Mouse (Mus musculus) effector memory CD4-positive, alpha-beta T cell, adult 5 months (primary cell): ENCODE data around the gene Olfr205. TPM values are rescaled to one million over a fixed set of nuclear protein-coding genes. Genes with fewer than 3 reads are reported as not detected.

Experiments used
- polyA plus RNA-seq: library from polyadenylated mRNA; unstranded; fragments of 100-300 nt; shearing (Covaris generic); gene quantifications from one replicate; pipeline ENCODE4 v1.2.1, GENCODE M21; 2017

Olfr205 gene
- not detected for polyA plus RNA-seq

DNA sequence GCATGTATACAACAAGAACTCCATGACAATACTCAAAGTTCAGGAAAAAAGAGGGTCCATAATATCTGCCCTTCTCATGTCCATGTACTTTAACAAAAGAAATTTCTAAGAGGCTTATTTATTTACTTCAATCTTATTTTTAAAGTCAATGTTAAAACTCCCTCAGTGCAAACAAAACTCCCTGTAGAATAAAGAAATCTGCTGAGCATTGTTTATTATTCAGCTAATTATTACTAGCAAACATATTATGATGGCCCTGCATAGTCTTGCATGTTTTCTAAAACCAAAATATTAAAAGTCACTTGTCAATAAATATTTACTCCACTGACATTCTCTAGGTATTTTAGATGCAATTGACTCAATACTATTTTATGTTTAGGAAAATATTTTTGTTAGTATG lies at the start of gene Olfr205:
TSS of gene Olfr205 (minus strand) at position 101 of the 400 bp plus-strand sequence.

DNA sequence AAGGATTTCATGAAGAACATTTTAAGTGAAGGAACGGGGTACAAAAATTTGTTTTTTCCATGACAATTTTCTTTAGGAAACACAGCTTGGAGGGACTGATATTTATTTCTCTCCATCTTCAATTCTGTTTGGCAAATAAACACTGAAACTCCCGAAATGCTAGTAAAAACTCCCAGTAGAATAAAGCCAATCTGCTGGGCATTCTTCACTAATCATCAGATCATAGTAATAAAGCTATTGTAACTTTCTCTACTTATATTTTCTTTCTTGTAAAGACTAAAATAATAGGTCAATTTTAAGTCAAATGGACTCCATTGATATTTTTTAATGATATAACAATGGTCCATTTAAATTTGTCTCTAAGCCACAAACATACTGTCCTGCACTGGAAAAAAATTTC lies 33.0 kb upstream of the Olfr205 start, which contains the start of gene Olfr209:
TSS of gene Olfr209 (minus strand) at position 101 of the 400 bp plus-strand sequence.

DNA sequence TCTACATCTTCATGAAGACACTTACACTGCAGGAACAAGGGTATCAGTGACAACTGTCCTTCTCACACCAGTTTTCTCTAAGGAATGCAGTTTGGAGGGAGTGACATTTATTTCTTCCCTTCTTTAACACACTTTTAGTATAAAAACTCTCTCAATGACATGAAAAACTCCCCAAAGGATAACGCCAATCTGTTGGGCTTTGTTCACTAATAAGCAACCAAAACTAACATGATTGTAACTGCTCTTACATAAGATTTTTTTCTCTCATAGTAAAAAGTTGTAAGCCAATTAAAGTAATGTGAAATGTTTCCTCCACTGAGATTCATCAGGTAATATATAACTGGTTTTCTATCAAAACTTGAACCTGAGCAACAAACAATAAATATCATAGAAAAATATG lies 18.2 kb upstream of the Olfr205 start, which contains the start of gene Olfr206:
TSS of gene Olfr206 (minus strand) at position 101 of the 400 bp plus-strand sequence.

DNA sequence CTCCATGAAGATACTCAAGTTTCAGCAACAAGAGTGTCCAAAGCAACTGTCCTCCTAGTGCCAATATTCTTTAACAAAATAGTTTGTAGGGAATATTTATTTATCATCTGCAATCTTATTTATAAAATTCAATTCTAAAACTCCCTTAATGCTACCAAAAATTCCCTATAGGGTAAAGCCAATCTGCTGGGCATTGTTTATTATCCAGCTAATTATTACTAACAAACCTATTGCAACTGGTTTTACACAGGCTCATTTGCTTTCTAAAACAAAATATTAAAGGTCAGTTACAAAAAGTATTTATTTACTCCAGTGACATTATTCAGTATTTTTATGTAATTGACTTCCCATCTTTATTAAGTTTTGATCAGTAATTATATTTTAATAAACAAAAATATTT lies 12.8 kb downstream of the Olfr205 start, which contains the start of gene Olfr204:
TSS of gene Olfr204 (minus strand) at position 101 of the 400 bp plus-strand sequence.

DNA sequence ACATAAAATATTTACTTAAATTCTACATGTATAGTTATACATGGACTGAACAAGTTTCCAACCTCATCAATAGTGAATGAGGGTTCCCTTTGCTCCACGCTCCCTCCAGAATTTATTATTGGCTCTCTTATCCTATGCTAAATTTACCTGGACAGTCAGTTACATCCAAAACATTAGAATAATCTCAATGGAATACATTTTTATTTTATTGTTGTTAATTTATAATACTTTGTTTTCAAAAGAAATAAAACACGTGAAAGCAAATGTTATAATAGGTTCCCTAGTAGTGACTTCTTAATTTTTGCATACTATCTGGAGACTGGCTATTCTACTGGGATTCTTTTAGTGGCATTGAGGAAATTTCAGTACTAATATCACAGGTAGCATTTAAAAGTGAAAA lies 32.4 kb downstream of the Olfr205 start, which contains the start of gene Olfr203:
TSS of gene Olfr203 (plus strand) at position 301 of the 400 bp plus-strand sequence.

DNA sequence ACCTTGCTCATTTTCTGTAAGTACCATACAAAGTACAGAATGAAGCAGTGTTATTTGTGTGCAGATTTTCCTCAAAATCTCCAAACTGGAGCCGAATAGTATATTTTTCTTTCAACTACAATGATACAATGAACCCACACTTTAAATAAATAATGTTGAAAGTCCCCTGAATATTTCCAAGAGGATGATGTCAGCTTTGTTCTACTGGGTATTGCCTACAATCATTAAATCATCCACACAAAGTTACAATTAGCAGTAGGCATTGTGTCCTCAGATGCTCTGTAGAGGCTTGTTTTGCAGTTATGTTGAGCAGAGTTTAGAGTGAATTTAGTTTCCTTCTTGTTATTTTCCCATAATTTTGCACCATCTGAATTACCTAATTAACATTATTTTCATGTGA lies 44.2 kb downstream of the Olfr205 start, which contains the start of gene Olfr202:
TSS of gene Olfr202 (minus strand) at position 101 of the 400 bp plus-strand sequence.

Other genes with a start within 250 kb of the Olfr205 start
- gene Olfr191, start 241.3 kb downstream of the Olfr205 start, polyA plus RNA-seq = not detected
- not detected for gene Olfr193, start 219.3 kb downstream of the Olfr205 start, polyA plus RNA-seq
- gene Olfr194, start 210.1 kb downstream of the Olfr205 start, polyA plus RNA-seq = not detected
- not detected for gene Olfr195, start 184.1 kb downstream of the Olfr205 start, polyA plus RNA-seq
- gene Olfr196, start 160.7 kb downstream of the Olfr205 start, polyA plus RNA-seq = not detected
- gene Olfr198, start 127.6 kb downstream of the Olfr205 start, polyA plus RNA-seq = not detected
- not detected for gene Olfr199, start 111.4 kb downstream of the Olfr205 start, polyA plus RNA-seq
- not detected for gene Olfr201, start 58.5 kb downstream of the Olfr205 start, polyA plus RNA-seq
- not detected for gene Olfr202, start 44.3 kb downstream of the Olfr205 start, polyA plus RNA-seq
- gene Olfr203, start 32.3 kb downstream of the Olfr205 start, polyA plus RNA-seq = not detected
- gene Olfr204, start 12.9 kb downstream of the Olfr205 start, polyA plus RNA-seq = not detected
- gene Olfr206, start 18.1 kb upstream of the Olfr205 start, polyA plus RNA-seq = not detected
- gene Olfr209, start 32.9 kb upstream of the Olfr205 start, polyA plus RNA-seq = not detected
- not detected for gene Gabrr3, start 76.2 kb upstream of the Olfr205 start, polyA plus RNA-seq
- gene Riox2, start 140.6 kb upstream of the Olfr205 start, polyA plus RNA-seq = 49.8 TPM